Mouse (Mus musculus) kidney, postnatal 14 days (tissue): ENCODE data around the gene Abhd16b.

ENCODE experiments used
- DNase-seq: peaks from one replicate; pipeline ENCODE4 v3.0.0; 2022; ENCODE audit warnings: mixed read lengths

Abhd16b gene

DNA sequence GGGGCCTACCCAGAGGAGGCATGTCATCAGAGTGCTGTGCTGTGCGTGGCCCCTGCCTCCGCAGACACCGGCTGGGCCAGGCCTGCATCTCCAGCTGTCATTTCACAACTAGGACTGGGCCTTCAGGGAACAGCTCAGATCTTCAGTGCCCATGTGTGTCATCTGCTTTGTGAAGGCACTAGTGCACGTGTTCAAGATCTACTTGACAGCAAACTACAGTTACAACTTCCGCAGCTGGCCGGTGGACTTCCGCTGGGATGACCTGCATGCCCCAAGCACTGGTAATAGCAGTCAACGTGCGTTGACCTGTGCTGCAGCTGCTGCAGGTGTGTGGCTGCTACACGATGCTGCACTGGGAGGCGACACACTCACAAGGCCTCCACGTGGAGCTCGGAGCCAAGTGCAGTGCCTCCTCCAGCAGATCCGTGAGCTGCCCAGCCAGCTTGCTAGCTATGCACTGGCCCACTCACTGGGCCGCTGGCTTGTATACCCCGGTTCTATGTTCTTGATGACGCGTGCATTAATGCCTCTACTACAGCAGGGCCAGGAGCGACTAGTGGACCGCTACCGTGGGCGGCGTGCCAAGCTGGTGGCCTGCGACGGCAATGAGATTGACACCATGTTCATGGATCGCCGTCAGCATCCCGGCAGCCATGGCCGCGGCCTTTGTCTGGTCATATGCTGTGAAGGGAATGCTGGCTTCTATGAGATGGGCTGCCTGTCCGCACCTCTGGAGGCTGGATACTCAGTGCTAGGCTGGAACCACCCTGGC lies at the start of gene Abhd16b:
Gene Abhd16b (plus strand): TSS at position 51 of the 772 bp plus-strand sequence.
- DNase-seq: no peak

DNA sequence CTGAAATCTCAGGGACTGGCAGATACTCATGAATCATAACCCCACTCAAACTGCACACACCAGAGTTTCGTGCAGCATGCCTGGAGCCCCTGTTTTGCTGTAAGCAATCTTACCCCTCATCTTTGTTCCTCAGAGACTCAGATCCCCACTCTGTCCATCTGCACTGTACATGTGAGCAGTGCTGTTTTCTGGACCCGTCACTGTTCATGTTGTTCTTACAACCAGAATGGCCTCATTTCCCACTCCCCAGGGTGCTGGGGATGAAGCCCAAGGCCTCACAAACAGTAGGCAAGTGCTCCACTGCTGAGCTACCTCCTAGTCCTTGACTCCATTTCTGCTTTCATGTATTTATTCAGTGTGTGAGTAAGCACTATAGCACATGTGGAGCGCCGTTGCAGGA lies 40.8 kb upstream of the Abhd16b start:
- no peak for DNase-seq

GRCm38 (mm10) chr2:181453274-181453673 lies 39.7 kb upstream of the Abhd16b start:
- no peak for DNase-seq

DNA sequence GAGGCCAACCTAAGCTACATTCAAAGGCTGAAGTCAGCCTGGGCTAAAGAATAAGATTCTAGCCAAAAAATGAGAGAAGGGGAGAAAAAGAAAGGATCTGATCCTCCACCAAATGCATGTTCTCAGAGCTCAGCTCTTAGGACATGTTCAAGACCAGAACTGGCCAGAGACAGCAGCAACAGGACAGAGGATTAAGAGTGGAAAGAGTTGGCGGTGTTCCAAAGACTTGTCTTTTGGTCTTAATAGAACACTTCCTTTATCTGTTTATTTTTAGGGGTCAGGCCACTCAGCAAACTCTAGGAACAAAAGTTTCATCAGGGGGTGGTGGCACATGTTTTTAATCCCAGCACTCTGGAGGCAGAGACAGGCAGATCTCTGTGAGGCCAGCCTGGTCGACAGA lies 37.1 kb upstream of the Abhd16b start:
- peak; percentile 62 for DNase-seq

DNA sequence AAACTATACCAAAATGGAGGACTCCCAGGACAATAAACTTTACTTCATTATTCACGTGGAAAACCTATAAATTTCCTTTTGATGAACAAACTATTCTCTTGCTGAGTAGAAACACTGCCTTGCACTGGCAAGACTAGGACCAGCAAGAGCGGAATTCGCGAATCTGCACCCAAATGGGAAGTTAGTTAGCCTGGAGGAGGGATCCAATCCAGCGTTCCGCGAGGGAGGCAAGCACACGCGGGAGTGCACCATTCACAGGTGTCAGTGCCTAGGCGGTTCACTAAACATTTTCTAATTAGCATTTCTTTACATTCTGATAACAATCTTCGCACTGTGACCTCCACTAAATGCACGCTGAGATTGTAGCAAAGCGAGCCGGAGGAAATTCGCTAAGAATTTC lies 35.2 kb upstream of the Abhd16b start:
- DNase-seq: peak; percentile 44

DNA sequence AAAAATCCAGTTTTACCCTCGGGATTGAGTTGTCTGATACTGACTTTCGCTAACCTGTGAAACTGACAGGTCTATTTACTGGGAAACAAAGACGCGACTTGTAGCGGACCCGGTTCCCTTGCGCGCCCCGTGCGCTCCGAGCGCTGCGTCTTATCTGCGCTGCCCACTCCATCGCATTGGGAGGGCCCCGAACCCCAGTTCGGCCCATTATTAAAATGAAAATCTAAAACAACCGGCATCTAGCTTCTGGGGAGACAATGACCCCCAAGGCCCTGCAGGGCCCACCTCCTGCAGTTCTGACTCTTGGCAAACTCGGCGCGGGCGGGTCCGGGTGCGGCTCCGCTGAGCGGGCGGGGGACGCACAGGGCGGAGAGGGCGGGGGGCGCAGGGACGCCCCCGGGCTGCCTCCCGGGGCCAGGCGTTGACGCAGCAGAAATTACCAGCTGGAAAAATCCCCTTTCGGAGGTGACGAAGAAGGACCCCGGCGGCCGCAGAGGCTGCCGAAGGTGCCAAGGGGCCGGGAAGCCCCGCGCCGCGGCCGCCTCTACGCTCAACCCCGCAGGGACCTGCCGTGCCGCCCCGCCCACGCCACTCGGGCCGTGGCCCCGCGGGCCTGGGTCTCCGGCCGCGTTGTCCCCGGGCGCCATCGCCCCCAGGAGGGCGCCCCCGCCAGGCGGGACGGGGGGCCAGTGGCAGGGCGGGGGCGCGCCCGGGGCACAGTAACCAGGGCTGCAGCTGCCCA lies 34.4 kb upstream of the Abhd16b start:
- DNase-seq: peak; percentile 61

GRCm38 (mm10) chr2:181459153-181459672 lies 33.8 kb upstream of the Abhd16b start, which contains the start of gene Zbtb46:
Gene Zbtb46, minus strand, starts transcription at chr2:181459426.
- peak; percentile 96 for DNase-seq

DNA sequence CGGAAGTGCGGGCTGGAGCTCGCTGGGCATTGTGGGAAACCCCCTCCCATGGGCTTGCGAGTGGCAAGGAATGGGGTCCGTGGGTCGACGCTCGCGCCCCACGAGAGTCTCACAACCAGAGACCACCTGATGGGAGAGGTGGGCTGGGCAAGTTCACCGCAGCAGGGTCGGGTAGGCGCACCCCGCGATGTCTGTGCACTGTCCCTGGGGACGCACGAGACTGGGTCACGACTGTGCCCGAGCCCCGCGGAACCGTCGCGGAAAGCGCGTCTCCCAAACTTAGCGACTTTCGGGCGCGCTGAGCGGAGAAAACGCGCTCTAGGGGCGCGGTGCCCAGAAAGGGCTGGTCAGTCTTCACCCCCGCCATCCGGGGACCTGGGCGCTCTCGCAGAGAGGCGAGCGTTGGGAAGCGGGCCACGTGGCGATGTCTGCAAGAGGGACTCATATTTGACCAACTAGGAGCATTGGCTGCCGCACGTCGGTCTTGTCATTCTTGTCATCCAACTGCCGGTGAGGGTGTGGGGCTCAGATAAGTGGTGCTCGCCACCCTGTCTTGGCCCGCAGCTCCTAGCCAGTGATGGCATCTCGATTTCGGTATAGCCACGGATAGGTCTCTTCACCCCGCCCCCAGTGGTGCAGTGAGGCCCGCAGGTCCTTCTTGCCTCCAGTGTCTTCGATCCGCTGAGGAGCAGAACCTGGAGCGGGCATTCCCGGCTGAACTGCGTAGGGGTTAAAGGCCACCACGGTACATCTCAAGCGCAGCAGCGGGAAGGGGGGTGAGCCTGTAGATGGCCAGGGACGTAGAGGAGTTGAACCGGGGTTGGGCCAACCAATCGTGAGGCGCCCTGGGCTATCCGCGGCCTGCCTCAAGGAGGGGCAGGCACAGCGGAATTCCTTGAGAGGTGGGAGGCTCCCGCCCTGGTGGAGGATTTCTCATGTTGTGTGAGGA lies 33.1 kb upstream of the Abhd16b start:
- peak; percentile 83 for DNase-seq

GRCm38 (mm10) chr2:181461536-181462100 lies 31.4 kb upstream of the Abhd16b start:
- no peak for DNase-seq

- no peak for DNase-seq
These were observed 30.4 kb upstream of the Abhd16b start for GRCm38 (mm10) chr2:181462604-181463003.

- peak; percentile 75 for DNase-seq
These were observed 29.8 kb upstream of the Abhd16b start for GRCm38 (mm10) chr2:181463008-181463738.

- DNase-seq: no peak
These were observed 27.6 kb upstream of the Abhd16b start for GRCm38 (mm10) chr2:181465423-181465822.

DNA sequence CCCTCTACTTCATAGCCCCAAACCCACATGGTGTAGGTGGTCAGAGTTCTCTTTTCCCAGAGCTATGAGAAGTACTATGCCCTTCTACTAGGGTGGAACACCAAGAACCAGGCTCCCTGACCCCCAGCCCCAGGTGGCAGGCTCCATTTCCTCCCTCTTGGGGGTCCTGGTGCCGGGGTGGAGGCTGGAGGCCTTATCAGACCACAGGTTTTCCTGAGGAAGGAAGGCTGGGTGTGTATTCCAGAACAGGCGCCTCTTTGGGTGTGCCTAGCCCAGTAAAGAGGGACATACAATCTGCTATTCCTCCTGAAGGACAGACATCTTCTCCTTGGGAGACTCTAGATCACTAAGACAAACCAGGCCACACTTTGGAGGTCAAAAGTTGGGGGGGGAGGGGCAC lies 22.7 kb upstream of the Abhd16b start:
- DNase-seq: peak; percentile 36

GRCm38 (mm10) chr2:181471246-181471645 lies 21.8 kb upstream of the Abhd16b start:
- peak; percentile 72 for DNase-seq

DNA sequence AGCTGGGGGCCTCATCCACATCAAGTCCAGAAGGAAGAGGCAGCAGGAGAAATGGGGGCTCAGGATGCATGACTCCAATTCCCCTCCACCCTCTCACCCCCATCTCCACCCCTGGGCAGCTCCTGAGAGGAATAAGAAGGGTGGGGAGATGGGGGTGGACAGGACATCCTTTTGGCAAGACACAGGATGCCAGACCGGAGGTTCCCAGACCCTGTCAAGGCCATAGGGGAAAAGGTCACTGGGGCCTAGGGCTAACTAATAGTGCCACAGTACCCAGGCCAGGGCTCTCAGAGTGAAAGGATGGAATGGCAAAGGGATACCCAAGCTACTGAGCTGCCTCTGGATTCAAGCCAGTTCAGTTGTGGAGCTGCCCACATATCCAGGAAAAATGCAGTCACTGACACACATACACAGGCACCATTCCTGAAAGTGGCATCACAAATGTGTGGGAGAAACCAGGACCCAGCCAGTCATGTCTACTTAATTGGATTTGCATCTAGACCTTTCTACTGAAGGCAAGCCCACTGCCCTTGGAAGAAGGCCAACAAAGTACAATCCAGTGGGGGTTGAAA lies 20.7 kb upstream of the Abhd16b start:
- DNase-seq: peak; percentile 47

DNA sequence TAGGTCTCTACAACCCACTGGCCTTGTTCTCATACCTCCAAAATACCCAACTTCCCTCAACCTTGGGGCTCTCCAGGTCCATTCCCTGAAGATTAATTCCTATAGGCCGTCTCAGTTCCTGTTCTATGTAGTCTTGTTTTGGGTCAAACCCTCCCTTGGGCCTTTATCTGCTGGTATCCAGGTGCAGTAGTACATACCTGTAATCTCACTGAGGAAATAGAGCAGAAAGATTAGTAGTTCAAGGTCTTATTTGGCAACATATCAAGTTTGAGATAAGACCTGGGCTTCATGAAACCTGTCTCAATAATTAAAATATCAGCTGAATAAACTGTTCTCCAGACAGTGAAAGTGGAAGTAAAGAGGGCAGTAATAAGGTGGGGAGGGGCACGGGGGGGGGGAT lies 9.9 kb upstream of the Abhd16b start:
- DNase-seq: no peak

GRCm38 (mm10) chr2:181483562-181484318 lies 9.3 kb upstream of the Abhd16b start:
- peak; percentile 65 for DNase-seq

- peak; percentile 25 for DNase-seq
These were observed 8.4 kb upstream of the Abhd16b start for GRCm38 (mm10) chr2:181484456-181485233.

GRCm38 (mm10) chr2:181485741-181486140 lies 7.3 kb upstream of the Abhd16b start:
- DNase-seq: no peak
